Mouse (Mus musculus): Measurements from ENCODE around the gene Cnnm3. TPM values are rescaled to one million over a fixed set of nuclear protein-coding genes. Genes with fewer than 3 reads are reported as not detected.

Cnnm3 gene
- polyA plus RNA-seq, 1 experiment from 2014 or later = 2.9 TPM

DNA sequence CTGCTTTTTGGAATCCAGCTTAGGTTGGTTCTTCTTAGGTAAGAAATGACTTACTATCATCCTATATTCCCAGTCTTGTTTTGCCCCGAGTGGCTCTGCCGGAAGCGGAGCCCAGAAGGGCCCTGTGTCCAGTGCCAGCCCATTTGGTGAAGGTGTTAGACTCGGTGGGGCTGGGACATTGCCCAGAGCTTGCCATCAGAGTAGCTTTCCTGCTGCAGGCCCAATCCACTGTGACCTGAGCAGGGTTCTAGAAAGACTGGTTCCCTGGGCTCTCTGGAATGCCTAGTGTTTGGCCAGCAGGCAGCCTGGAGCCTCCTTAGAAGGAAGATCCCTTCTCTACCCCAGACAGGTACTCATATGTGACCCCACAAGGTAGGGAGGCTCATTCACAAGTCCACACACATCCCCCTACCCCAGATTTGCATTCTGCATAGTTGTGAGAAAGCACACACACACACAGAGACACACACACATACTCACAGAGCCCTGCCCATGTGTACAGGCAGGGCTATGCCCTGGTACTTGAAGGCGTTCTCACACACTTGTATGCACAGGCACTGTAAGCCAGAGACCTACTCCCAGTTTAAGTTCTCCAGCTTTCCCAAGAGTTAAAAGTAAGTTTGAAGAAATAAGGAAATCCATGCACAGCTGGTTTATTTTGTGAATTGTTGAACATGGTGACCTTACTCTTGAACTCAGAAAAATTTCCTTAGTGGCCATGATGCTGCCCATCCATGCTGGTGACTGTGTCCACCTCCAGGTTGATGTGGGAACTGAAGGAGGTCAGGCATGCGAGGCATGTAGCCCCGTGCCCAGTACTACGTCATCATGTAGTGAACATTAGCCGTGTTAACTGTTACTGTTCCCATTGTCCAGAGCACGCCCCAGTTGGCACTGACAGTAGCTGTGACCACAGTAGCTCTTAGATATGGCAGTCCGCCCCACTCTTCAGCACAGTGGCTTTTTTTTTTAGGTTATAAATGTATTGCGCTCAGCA is 31.5 kb upstream of the Cnnm3 start:
- 85% methylated on average over 12 of the region's 12 CpGs for WGBS
- Histone ChIP-seq H3K9ac (no peak overlapping the region), H3K36me3 (peaks cover 4% of the 10 kb centered on the region; the same call in 1 of the 2 replicates), H3K4me1 (replicated peaks) (peaks cover 22% of the 10 kb centered on the region; the same call in 1 of the 2 replicates), H3K27ac (no peak overlapping the region), H3K27me3 (replicated peaks) (no peaks in the 10 kb centered on the region), H3K4me3 (replicated peaks) (no peak overlapping the region), H3K9me3 (no peaks in the 10 kb centered on the region), H3K4me2 (replicated peaks) (no peak overlapping the region)
- ATAC-seq = no peak

DNA sequence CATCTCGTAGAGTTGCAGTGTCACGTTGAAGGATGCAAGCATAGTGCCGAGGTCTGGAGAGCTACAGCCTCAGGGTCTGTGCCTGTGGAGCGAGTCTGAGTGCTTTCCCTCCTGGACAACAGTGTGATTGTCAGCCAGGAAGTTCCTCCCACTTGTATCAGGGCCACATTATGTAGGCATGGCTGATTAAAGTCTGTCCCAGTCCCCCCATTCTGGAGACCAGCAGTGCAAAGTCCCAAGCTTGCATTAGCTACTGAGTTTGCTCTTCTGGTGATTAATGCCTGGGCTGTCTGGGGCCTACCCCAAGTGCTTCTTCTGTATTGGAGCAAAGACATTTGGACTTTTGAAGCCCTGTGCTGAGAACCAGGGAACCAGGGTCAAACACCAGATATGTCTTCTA is 27.8 kb upstream of the Cnnm3 start:
- peak; percentile 86 for ATAC-seq
- WGBS = 64% methylated on average over 4 of the region's 4 CpGs
- Histone ChIP-seq H3K9ac (no peak overlapping the region), H3K4me3 (replicated peaks) (no peak overlapping the region), H3K36me3 (peaks cover 1% of the 10 kb centered on the region; the same call in 1 of the 2 replicates), H3K4me2 (replicated peaks) (0 out of 2 replicates have a peak overlapping the region, but pooled peaks have one; percentile 9), H3K27ac (peak overlapping the region; percentile 64; the same call in 1 of the 2 replicates), H3K27me3 (replicated peaks) (no peaks in the 10 kb centered on the region), H3K9me3 (no peaks in the 10 kb centered on the region), H3K4me1 (replicated peaks) (peaks cover 15% of the 10 kb centered on the region; the same call in 1 of the 2 replicates)

DNA sequence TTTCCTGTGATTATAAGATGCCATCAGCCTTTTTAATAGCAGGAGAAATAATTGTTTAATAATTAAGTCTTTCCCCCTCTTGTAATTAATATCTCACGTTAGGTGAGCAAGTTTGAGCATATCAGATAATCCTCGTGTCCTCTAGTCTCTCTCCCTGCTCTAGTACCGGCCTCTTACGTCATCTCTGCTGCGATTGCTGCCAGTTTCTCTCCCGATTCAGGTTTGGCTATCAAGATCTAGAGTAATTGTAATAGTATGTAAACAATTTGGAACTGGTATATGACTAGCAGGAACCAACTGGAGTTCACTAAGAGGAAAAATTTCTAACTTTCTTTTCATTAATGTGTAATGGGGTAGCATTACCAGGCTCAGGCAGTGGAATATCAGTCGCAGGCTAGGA is 26.6 kb upstream of the Cnnm3 start:
- 51% methylated on average over 7 of the region's 7 CpGs for WGBS
- no peak for ATAC-seq
- Histone ChIP-seq H3K4me3 (replicated peaks) (no peak overlapping the region), H3K9me3 (no peaks in the 10 kb centered on the region), H3K9ac (no peak overlapping the region), H3K27ac (no peak overlapping the region), H3K27me3 (replicated peaks) (no peaks in the 10 kb centered on the region), H3K4me1 (replicated peaks) (peaks cover 17% of the 10 kb centered on the region; the same call in 1 of the 2 replicates), H3K36me3 (no peaks in the 10 kb centered on the region), H3K4me2 (replicated peaks) (no peak overlapping the region)

DNA sequence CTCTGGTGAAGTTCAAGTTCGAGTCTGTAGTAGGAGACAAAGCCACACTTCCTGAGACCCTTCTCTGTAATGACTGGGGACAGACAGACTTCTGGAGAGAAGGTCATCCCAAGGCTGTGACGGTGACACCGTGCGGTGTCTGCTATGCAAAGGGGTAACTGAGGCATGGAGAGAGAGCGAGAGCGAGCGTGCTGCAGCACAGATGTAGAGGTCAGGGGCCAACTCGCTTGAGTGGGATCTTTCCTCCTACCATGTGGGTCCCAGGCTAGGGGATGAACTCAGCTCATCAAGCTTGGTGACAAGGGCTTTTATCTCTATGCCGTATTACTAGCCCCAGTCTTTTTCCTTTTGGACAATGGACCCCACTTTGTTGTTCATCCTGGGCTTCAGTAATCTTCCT is 24.6 kb upstream of the Cnnm3 start:
- no peak overlapping the region for H3K27ac ChIP-seq
- WGBS = 89% methylated on average over 9 of the region's 9 CpGs
- no peaks in the 10 kb centered on the region for H3K36me3 ChIP-seq
- no peaks in the 10 kb centered on the region for H3K27me3 ChIP-seq (replicated peaks)
- ATAC-seq = no peak
- no peak overlapping the region for H3K9ac ChIP-seq
- no peak overlapping the region for H3K4me3 ChIP-seq (replicated peaks)
- no peak overlapping the region for H3K4me2 ChIP-seq (replicated peaks)
- H3K9me3 ChIP-seq = no peaks in the 10 kb centered on the region
- H3K4me1 ChIP-seq (replicated peaks) = peaks cover 23% of the 10 kb centered on the region; the same call in 1 of the 2 replicates

DNA sequence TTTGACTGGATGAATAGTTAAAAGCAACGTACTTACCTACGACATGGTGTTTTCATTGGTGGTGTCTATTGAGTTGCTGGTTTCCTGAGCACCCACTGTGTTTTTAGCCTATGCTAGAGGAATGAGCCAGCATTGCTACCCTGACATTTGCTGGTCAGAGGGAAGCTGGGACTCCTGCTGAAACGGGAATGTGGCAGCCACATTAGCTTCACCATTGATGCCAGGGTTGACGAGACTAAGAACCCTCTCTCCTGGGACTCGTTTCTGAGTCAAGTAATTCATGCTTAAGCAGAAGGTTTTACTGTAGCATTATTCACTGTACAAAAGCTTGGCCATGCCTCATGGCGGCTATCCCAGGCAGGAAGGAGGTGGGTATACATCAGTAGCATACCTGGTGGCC is 22.0 kb upstream of the Cnnm3 start:
- H3K36me3 ChIP-seq = no peaks in the 10 kb centered on the region
- H3K27me3 ChIP-seq (replicated peaks) = no peaks in the 10 kb centered on the region
- no peak overlapping the region for H3K27ac ChIP-seq
- H3K4me2 ChIP-seq (replicated peaks) = no peak overlapping the region
- no peak for ATAC-seq
- H3K4me1 ChIP-seq (replicated peaks) = peaks cover 22% of the 10 kb centered on the region
- WGBS = 83% methylated on average over 6 of the region's 6 CpGs
- H3K9me3 ChIP-seq = no peaks in the 10 kb centered on the region
- no peak overlapping the region for H3K9ac ChIP-seq
- H3K4me3 ChIP-seq (replicated peaks) = no peak overlapping the region

DNA sequence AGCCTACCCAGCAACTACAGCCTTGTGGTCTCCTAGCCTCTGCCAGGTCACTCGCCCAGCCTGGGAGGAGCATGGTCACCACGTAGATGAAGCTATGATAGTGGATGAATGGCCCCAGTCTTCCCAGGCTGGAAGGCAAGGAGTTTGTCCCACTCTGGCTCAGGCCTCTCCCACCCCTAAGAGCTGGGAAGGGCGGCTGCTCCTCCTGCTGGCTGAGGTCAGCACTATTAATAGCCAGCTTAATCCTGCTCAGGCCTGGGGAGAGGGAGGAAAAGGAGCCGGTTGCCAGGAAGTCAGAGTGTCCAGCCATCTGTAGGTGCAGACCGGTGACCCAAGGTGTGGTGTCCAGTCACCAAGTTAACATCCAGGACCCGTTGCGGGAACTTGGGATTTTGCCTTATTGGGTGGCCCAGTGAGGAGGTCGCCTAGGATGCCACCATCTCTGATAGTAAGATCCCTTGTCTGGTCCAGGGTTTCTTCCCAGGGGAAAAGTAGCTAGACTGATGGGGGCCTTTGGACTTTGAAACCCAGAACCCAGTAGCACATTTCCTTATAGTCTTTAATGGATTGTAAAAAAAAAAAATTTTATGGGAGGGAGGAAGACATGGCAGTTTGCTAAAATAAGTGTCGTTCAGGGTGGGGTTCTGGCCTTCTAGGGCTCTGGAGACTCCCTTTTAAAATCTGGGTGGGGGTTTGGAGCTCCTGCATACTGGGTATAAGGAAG is 19.1 kb upstream of the Cnnm3 start:
- peaks cover 16% of the 10 kb centered on the region for H3K4me1 ChIP-seq (replicated peaks)
- no peaks in the 10 kb centered on the region for H3K9me3 ChIP-seq
- H3K27me3 ChIP-seq (replicated peaks) = no peaks in the 10 kb centered on the region
- WGBS = 37% methylated on average over 9 of the region's 9 CpGs
- peak overlapping the region; percentile 29; the same call in 1 of the 2 replicates for H3K9ac ChIP-seq
- H3K27ac ChIP-seq = peak overlapping the region; percentile 72
- no peaks in the 10 kb centered on the region for H3K36me3 ChIP-seq
- peak overlapping the region; percentile 33 for H3K4me2 ChIP-seq (replicated peaks)
- peak; percentile 85 for ATAC-seq
- H3K4me3 ChIP-seq (replicated peaks) = no peak overlapping the region

DNA sequence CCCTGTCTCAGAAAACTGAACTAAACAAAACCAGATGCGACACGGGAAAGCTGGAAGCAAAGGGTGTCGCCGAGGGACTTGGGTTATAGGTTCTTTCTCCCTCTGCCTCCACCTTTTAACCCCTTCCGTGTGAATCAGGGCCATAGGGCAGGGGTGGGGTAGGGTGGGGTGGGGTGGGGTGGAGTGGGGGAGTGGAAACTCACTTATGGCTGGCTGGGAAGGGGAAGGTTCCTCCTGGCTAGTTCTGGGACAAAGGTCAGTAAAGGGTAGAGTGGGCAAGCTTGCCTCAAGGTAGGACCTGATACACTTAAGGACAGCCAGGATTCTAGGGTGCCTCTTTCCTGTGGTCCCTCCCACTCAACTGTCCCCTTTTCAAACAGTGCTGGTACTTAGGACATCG is 18.4 kb upstream of the Cnnm3 start:
- Histone ChIP-seq H3K4me2 (replicated peaks) (no peak overlapping the region; the same call in 1 of the 2 replicates), H3K9ac (no peak overlapping the region), H3K27ac (0 out of 2 replicates have a peak overlapping the region, but pooled peaks have one; percentile 36), H3K4me1 (replicated peaks) (peaks cover 16% of the 10 kb centered on the region), H3K27me3 (replicated peaks) (no peaks in the 10 kb centered on the region), H3K4me3 (replicated peaks) (no peak overlapping the region), H3K36me3 (no peaks in the 10 kb centered on the region), H3K9me3 (no peaks in the 10 kb centered on the region)
- WGBS = 61% methylated on average over 6 of the region's 6 CpGs
- ATAC-seq = peak; percentile 72

DNA sequence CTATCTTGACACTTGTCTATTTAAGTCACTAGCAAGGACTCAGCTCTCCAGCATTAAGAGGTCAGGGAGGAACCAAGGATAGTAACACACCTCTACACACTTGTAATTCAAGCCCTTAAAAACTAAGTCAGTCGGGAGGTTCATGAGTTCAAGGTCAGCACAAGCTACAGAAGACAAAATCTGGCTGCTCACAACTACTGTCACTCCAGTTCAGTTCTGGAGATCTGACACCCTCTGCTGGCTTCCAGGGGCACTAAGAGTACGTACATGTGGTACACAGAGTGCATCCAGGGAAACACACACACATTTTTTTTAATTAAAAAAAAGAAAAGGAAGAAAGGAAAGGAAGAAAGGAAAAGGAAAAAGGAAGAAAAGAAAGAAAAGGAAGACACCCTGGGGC is 14.9 kb upstream of the Cnnm3 start:
- Histone ChIP-seq H3K4me1 (replicated peaks) (peaks cover 12% of the 10 kb centered on the region), H3K9me3 (no peaks in the 10 kb centered on the region), H3K27me3 (replicated peaks) (no peaks in the 10 kb centered on the region), H3K9ac (no peak overlapping the region), H3K4me2 (replicated peaks) (no peak overlapping the region), H3K27ac (no peak overlapping the region), H3K36me3 (0 out of 2 replicates have a peak, but pooled peaks cover 4% of the 10 kb centered on the region), H3K4me3 (replicated peaks) (no peak overlapping the region)
- no peak for ATAC-seq
- 48% methylated on average over 2 of the region's 2 CpGs for WGBS

DNA sequence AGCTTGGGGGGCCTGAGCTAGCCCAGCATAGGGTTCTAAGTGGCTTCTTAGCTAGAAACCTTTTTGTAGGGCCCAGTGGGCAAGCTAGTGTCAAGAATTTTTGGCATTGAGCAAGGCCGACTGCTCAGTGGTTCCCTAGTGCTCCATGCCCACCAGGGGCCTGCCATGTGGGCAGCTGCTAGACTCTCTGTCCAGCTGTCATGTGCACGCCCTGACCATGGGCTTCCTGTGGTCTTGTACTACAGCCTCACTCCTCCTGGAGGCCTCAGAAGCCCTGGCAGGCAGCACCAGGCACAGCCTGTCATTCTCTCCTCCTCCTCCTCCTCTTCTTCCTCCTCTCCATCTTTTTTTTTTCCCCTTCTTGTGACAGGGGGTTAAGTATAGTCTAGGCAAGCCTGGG is 14.4 kb upstream of the Cnnm3 start:
- Histone ChIP-seq H3K36me3 (0 out of 2 replicates have a peak, but pooled peaks cover 4% of the 10 kb centered on the region), H3K9ac (no peak overlapping the region), H3K4me3 (replicated peaks) (no peak overlapping the region), H3K27me3 (replicated peaks) (no peaks in the 10 kb centered on the region), H3K9me3 (no peaks in the 10 kb centered on the region), H3K4me1 (replicated peaks) (peaks cover 7% of the 10 kb centered on the region), H3K4me2 (replicated peaks) (no peak overlapping the region), H3K27ac (no peak overlapping the region)
- WGBS = 76% methylated on average over 2 of the region's 2 CpGs
- no peak for ATAC-seq

DNA sequence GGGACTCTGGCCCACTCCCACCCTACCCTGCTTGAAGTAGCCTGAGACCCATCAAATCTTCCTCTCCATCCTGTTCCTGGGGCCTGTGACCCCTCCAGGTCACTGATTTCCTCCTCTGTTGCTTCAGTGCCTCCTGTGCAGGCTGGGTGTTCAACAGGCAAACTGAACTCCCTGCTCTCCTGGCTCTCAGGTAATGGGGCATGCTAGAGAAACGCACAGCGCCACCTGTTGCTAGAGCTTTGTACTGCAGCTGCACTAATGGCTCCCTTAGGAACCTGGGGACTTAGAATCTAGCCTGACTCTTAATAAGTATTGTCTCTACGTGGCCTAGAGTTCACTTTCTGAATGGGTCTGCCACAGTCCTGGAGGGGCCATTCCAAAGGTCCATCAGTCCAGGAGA is 10.4 kb upstream of the Cnnm3 start:
- Histone ChIP-seq H3K9ac (no peak overlapping the region), H3K27ac (no peak overlapping the region), H3K27me3 (replicated peaks) (no peaks in the 10 kb centered on the region), H3K36me3 (peaks cover 4% of the 10 kb centered on the region; the same call in 1 of the 2 replicates), H3K4me3 (replicated peaks) (no peak overlapping the region), H3K4me2 (replicated peaks) (no peak overlapping the region), H3K4me1 (replicated peaks) (no peaks in the 10 kb centered on the region), H3K9me3 (no peaks in the 10 kb centered on the region)
- peak; percentile 50 for ATAC-seq
- 5% methylated on average over 3 of the region's 3 CpGs for WGBS

DNA sequence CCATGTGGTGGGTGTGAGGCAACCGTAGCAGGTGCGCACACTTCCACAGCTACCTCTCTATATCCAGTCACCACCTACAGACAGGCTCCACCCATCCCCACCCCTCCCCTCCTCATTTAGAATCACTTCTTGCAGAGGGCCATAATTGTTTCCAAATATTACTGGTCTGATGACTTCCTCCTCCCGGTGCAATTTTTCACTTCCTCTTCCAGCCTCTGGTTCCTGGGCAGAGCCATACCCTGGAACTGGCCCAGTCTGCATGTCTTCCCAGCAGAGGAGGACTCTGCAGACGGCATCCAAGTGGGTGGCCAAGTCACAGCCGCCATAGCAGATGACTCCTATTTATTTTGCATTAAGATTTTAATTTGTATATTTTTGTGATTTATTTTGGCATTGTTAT is 3.4 kb upstream of the Cnnm3 start:
- WGBS = 75% methylated on average over 5 of the region's 5 CpGs
- H3K36me3 ChIP-seq = peaks cover 4% of the 10 kb centered on the region; the same call in 1 of the 2 replicates
- H3K27me3 ChIP-seq (replicated peaks) = no peaks in the 10 kb centered on the region
- no peak overlapping the region for H3K9ac ChIP-seq
- H3K9me3 ChIP-seq = no peaks in the 10 kb centered on the region
- H3K4me2 ChIP-seq (replicated peaks) = no peak overlapping the region
- ATAC-seq = no peak
- H3K4me3 ChIP-seq (replicated peaks) = no peak overlapping the region
- no peak overlapping the region for H3K27ac ChIP-seq
- peaks cover 3% of the 10 kb centered on the region for H3K4me1 ChIP-seq (replicated peaks)
